16 mouse cellular contexts compared by ENCODE assay signal in the genomic region with DNA sequence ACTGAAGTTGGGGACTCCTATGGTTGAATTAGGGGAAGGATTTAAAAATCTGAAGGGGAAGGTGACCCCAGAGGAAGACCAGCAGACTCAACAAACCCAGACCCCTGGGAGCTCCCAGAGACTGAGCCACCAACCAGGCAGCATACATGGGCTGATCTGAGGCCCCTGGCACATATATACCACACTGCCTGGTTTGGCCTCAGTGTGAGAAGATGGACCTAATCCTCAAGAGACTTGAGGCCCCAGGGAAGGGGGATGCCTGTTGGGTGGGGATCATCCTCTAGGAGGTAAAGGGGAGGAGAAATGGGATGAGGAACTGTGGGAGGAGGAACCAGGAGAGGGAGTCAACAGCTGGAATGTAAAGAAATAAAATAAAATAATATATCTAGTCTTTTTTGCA.
"Had no signal": no experiment of that assay in that cellular context is flagged by ENCODE, and none has a peak within 500 bp of the region (broad histone marks: within the 10 kb centered on the region; RNA-seq: fewer than 3 reads in every experiment).

No protein-coding gene starts in this region.

- DNase-seq: cerebellum, adult 8-10 months; cerebellum, adult 9-10 months; cerebellum, adult 9-11 months; cerebellum, postnatal 10 days; cerebellum, postnatal 14 days; cerebellum, postnatal 25 days; cerebellum, postnatal 36 days; embryo, embryonic 11 days; forebrain, postnatal 0 days; gastrocnemius, adult 2 months; gastrocnemius, postnatal 10 days; gastrocnemius, postnatal 14 days; gastrocnemius, postnatal 25 days; gastrocnemius, postnatal 36 days; heart, adult 18-20 months; heart, adult 2 months had no signal
